Mouse (Mus musculus): ENCODE results near the gene Trim11. TPM values are rescaled to one million over a fixed set of nuclear protein-coding genes. Genes with fewer than 3 reads are reported as not detected.

The Trim11 gene
- polyA plus RNA-seq, 1 experiment from 2014 or later = 17.3 TPM

DNA sequence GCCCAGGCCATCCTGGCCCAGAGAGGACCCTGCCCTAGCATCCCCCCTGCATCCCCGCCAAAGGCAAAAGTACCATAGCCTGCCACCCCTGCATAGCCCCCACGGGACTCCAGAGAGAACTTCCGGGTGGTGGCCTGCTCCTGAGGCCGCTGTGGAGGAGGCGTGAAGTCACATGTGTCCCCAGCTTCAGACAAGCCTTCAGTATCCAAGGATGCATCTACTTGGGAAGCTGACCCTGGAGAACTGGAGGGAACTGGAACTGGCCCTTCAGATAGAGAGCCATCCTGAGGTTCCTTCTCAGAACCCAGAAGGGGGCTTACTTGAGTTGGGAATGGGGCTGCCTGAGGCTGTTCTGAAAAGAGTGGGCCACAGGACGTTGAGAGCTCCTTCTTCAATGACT, 21.9 kb downstream of the Trim11 start:
- peaks cover 8% of the 10 kb centered on the region; the same call in 1 of the 2 replicates for H3K27me3 ChIP-seq (replicated peaks; ENCODE audit: control insufficient read depth, insufficient read depth, low read length)
- DNase-seq (ENCODE audit: low spot score) (no peak), ATAC-seq (replicated peaks; ENCODE audit: low FRiP score) (no peak)
- no peak overlapping the region for H3K27ac ChIP-seq (ENCODE audit: low read depth, low read length)
- 75% methylated on average over 6 of the region's 6 CpGs for WGBS
- no peaks in the 10 kb centered on the region for H3K9me3 ChIP-seq (ENCODE audit: control insufficient read depth, low read length)
- H3K36me3 ChIP-seq (ENCODE audit: control insufficient read depth, insufficient read depth, low read length) = no peaks in the 10 kb centered on the region
- no peak overlapping the region for H3K9ac ChIP-seq (ENCODE audit: low read depth, low read length)
- H3K4me1 ChIP-seq (replicated peaks; ENCODE audit: control insufficient read depth, insufficient read depth, low read length) = peaks cover 7% of the 10 kb centered on the region
- no peak overlapping the region for H3K4me3 ChIP-seq (ENCODE audit: low read depth, low read length)
- H3K4me2 ChIP-seq = no peak overlapping the region

DNA sequence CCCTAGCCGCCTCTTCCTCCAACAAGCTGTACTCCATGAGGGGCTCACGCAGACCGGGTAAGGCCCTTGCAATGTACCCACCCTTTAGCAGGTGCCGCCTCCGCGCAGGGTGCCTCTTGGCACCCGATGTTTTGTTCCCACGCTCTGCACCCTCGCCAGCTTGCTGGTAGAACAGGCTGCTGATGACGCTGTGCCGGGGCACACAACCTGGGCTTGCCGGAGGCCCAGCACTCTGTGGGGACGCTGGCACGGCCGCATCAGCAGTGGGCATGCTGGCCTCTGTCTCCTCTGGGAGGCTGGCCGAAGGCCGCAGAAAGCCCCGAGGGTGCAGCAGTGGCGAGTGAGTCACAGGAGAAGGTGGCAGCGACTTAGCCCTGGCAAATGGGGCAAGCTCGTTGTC, 22.7 kb downstream of the Trim11 start:
- H3K27ac ChIP-seq (ENCODE audit: low read depth, low read length) = no peak overlapping the region
- peaks cover 1% of the 10 kb centered on the region; the same call in 1 of the 2 replicates for H3K27me3 ChIP-seq (replicated peaks; ENCODE audit: control insufficient read depth, insufficient read depth, low read length)
- no peak for DNase-seq (ENCODE audit: low spot score)
- H3K9me3 ChIP-seq (ENCODE audit: control insufficient read depth, low read length) = no peaks in the 10 kb centered on the region
- no peak overlapping the region for H3K4me2 ChIP-seq
- H3K4me1 ChIP-seq (replicated peaks; ENCODE audit: control insufficient read depth, insufficient read depth, low read length) = peaks cover 6% of the 10 kb centered on the region; the same call in 1 of the 2 replicates
- H3K36me3 ChIP-seq (ENCODE audit: control insufficient read depth, insufficient read depth, low read length) = no peaks in the 10 kb centered on the region
- H3K4me3 ChIP-seq (ENCODE audit: low read depth, low read length) = no peak overlapping the region
- no peak overlapping the region for H3K9ac ChIP-seq (ENCODE audit: low read depth, low read length)
- 90% methylated on average over 21 of the region's 21 CpGs for WGBS
- ATAC-seq (replicated peaks; ENCODE audit: low FRiP score) = no peak

DNA sequence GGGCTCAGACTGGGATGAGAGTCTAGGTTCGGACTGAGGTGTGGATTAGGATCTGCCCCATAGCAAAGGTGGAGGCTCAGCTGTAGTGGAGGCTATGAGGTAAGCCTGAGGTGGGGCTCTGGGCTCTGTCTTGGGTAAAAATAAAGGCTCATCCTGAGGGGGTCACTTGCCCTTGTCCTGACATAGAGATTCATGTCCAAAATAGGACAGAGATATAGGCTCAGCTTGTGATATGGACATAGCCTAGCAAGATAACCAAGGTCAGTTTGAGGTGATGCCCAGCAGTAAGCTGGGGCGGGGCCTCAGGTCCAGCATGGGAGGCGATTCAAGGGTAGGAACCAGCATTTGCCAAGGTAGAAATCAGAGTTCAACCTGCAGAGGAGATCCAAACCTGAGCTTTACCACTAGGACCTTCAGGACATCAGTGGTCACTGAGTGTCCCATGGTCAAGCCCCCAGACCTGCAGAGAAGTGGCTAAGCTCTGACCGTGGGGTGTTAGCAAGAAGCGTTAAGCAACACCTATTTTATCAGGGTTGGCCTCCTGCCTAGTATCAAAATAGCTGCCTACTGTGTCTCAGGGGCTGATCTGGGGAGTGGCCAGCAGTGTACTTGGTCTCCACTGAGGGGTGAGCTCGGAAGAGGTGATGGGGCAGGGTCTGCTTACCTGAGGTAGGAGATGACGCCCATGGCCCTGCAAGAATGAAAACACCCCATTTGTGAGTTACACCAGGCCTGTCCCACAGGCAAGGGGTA, 24.6 kb downstream of the Trim11 start:
- Histone ChIP-seq H3K27ac (ENCODE audit: low read depth, low read length) (no peak overlapping the region), H3K4me2 (no peak overlapping the region), H3K36me3 (ENCODE audit: control insufficient read depth, insufficient read depth, low read length) (no peaks in the 10 kb centered on the region), H3K9ac (ENCODE audit: low read depth, low read length) (no peak overlapping the region), H3K27me3 (replicated peaks; ENCODE audit: control insufficient read depth, insufficient read depth, low read length) (no peaks in the 10 kb centered on the region), H3K9me3 (ENCODE audit: control insufficient read depth, low read length) (no peaks in the 10 kb centered on the region), H3K4me1 (replicated peaks; ENCODE audit: control insufficient read depth, insufficient read depth, low read length) (no peaks in the 10 kb centered on the region), H3K4me3 (ENCODE audit: low read depth, low read length) (no peak overlapping the region)
- ATAC-seq (replicated peaks; ENCODE audit: low FRiP score) (no peak), DNase-seq (ENCODE audit: low spot score) (no peak)
- 75% methylated on average over 7 of the region's 7 CpGs for WGBS

DNA sequence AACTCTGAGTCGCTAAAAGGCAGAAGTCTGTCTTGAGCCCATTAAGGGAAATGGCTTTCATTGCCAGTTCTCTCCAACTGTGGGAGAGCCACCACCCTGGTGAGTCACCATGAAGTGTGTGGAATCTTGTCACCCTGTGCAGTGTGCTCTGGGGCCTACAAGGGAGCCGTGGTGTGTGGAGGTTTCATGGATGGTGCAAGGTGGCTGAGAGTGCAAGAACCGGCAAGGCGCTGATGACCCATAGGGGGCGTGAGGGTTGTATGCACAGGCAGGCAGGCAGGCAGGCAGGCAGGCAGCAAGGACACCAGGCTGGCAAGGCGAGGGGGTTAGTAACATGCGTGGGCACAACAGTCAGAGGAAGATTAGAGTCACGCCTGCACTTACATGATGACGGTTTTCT, 37.2 kb downstream of the Trim11 start:
- no peak overlapping the region for H3K9ac ChIP-seq (ENCODE audit: low read depth, low read length)
- no peaks in the 10 kb centered on the region for H3K36me3 ChIP-seq (ENCODE audit: control insufficient read depth, insufficient read depth, low read length)
- 35% methylated on average over 9 of the region's 9 CpGs for WGBS
- H3K4me2 ChIP-seq = no peak overlapping the region
- H3K4me1 ChIP-seq (replicated peaks; ENCODE audit: control insufficient read depth, insufficient read depth, low read length) = no peaks in the 10 kb centered on the region
- ATAC-seq (replicated peaks; ENCODE audit: low FRiP score) = no peak
- H3K27me3 ChIP-seq (replicated peaks; ENCODE audit: control insufficient read depth, insufficient read depth, low read length) = no peaks in the 10 kb centered on the region
- no peak overlapping the region for H3K4me3 ChIP-seq (ENCODE audit: low read depth, low read length)
- no peaks in the 10 kb centered on the region for H3K9me3 ChIP-seq (ENCODE audit: control insufficient read depth, low read length)
- no peak for DNase-seq (ENCODE audit: low spot score)
- no peak overlapping the region for H3K27ac ChIP-seq (ENCODE audit: low read depth, low read length)

DNA sequence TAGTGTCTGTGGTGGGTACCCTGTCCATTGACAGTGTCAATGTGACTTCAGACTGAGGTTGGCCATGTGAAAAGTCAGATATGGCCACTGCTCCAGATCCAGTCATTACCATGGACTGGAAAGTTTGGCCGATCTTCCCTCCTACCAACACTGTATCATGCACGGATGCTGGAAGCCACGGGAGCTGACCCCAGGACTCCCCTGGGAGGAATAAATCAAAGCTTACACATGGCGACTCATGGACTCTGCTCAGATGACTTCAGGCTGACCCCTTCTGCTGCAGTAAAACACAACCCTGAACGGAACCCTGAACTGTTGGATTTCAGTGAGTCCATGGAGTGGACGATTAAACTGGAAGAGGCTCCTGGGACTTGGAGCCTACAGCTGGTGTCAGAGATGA, 48.5 kb downstream of the Trim11 start:
- no peaks in the 10 kb centered on the region for H3K36me3 ChIP-seq (ENCODE audit: control insufficient read depth, insufficient read depth, low read length)
- H3K27ac ChIP-seq (ENCODE audit: low read depth, low read length) = no peak overlapping the region
- 77% methylated on average over 6 of the region's 6 CpGs for WGBS
- no peaks in the 10 kb centered on the region for H3K27me3 ChIP-seq (replicated peaks; ENCODE audit: control insufficient read depth, insufficient read depth, low read length)
- DNase-seq (ENCODE audit: low spot score) = no peak
- no peak for ATAC-seq (replicated peaks; ENCODE audit: low FRiP score)
- H3K9me3 ChIP-seq (ENCODE audit: control insufficient read depth, low read length) = no peaks in the 10 kb centered on the region
- no peak overlapping the region for H3K4me2 ChIP-seq
- no peak overlapping the region for H3K4me3 ChIP-seq (ENCODE audit: low read depth, low read length)
- no peak overlapping the region for H3K9ac ChIP-seq (ENCODE audit: low read depth, low read length)
- no peaks in the 10 kb centered on the region for H3K4me1 ChIP-seq (replicated peaks; ENCODE audit: control insufficient read depth, insufficient read depth, low read length)

DNA sequence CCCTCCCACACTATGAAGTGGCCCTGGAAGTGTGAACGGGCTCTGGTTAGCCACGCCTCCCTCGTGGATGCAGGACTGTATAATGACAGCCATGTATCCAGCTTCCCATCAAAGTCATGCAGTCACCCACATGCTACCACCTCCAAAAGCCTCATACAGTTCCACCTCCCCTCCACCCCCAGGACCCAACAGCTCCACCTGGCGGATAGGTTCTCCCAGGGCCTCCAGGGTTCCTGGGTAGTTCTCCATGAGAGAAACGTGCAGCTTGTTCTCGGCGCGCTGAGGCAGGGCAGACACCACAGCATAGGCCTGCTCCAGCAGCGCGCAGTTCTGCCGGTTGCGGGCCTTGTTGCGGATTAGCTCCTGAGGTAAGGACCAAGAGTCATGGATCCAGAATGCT, 51.1 kb downstream of the Trim11 start:
- H3K4me2 ChIP-seq = no peak overlapping the region
- ATAC-seq (replicated peaks; ENCODE audit: low FRiP score) (no peak), DNase-seq (ENCODE audit: low spot score) (no peak)
- H3K36me3 ChIP-seq (ENCODE audit: control insufficient read depth, insufficient read depth, low read length) = no peaks in the 10 kb centered on the region
- H3K9me3 ChIP-seq (ENCODE audit: control insufficient read depth, low read length) = no peaks in the 10 kb centered on the region
- H3K4me3 ChIP-seq (ENCODE audit: low read depth, low read length) = no peak overlapping the region
- 81% methylated on average over 13 of the region's 13 CpGs for WGBS
- no peaks in the 10 kb centered on the region for H3K4me1 ChIP-seq (replicated peaks; ENCODE audit: control insufficient read depth, insufficient read depth, low read length)
- no peak overlapping the region for H3K27ac ChIP-seq (ENCODE audit: low read depth, low read length)
- H3K27me3 ChIP-seq (replicated peaks; ENCODE audit: control insufficient read depth, insufficient read depth, low read length) = no peaks in the 10 kb centered on the region
- no peak overlapping the region for H3K9ac ChIP-seq (ENCODE audit: low read depth, low read length)

Small RNAs within 50 kb of the gene (microRNA-seq; reads per million reads assigned to microRNA genes)
- gene Gm44313 (ENCODE audit: borderline number of aligned reads) = 2.8 reads per million

Other genes with a start within 250 kb of the Trim11 start
- gene Olfr317, start 238.9 kb upstream of the Trim11 start, polyA plus RNA-seq (2014; fragmentation: Nextera tagmentation; extraction: Ambion mirVana) = not detected in 2 replicates
- gene Olfr316, start 225.4 kb upstream of the Trim11 start, polyA plus RNA-seq (2014; fragmentation: Nextera tagmentation; extraction: Ambion mirVana) = not detected in 2 replicates
- gene Olfr315, start 204.9 kb upstream of the Trim11 start, polyA plus RNA-seq (2014; fragmentation: Nextera tagmentation; extraction: Ambion mirVana) = not detected in 2 replicates
- gene Olfr314, start 195.1 kb upstream of the Trim11 start, polyA plus RNA-seq (2014; fragmentation: Nextera tagmentation; extraction: Ambion mirVana) = not detected in 2 replicates
- gene Fam183b, start 176.1 kb upstream of the Trim11 start, polyA plus RNA-seq (2014; fragmentation: Nextera tagmentation; extraction: Ambion mirVana) = 0.70 and 0.86 TPM in 2 replicates
- gene Olfr313, start 163.1 kb upstream of the Trim11 start, polyA plus RNA-seq (2014; fragmentation: Nextera tagmentation; extraction: Ambion mirVana) = not detected in 2 replicates
- gene Olfr312, start 148.9 kb upstream of the Trim11 start, polyA plus RNA-seq (2014; fragmentation: Nextera tagmentation; extraction: Ambion mirVana) = not detected in 2 replicates
- not detected in 2 replicates for gene Olfr311, start 138.8 kb upstream of the Trim11 start, polyA plus RNA-seq (2014; fragmentation: Nextera tagmentation; extraction: Ambion mirVana)
- gene Gm12258, start 130.9 kb upstream of the Trim11 start, polyA plus RNA-seq (2014; fragmentation: Nextera tagmentation; extraction: Ambion mirVana) = 4.3 and 5.2 TPM in 2 replicates
- 5.0 and 5.6 TPM in 2 replicates for gene 2810021J22Rik, start 110.9 kb upstream of the Trim11 start, polyA plus RNA-seq (2014; fragmentation: Nextera tagmentation; extraction: Ambion mirVana)
- 10.2 and 11.8 TPM in 2 replicates for gene Zfp39, start 73.9 kb upstream of the Trim11 start, polyA plus RNA-seq (2014; fragmentation: Nextera tagmentation; extraction: Ambion mirVana)
- gene Btnl10, start 60.2 kb upstream of the Trim11 start, polyA plus RNA-seq (2014; fragmentation: Nextera tagmentation; extraction: Ambion mirVana) = 4.0 and 5.0 TPM in 2 replicates
- gene Rnf187, start 39.2 kb upstream of the Trim11 start, polyA plus RNA-seq (2014; fragmentation: Nextera tagmentation; extraction: Ambion mirVana) = 229 and 240 TPM in 2 replicates
- gene Hist3h2ba, start 29.2 kb upstream of the Trim11 start, polyA plus RNA-seq (2014; fragmentation: Nextera tagmentation; extraction: Ambion mirVana) = 6.3 and 6.9 TPM in 2 replicates
- 12.0 and 14.5 TPM in 2 replicates for gene Hist3h2a, start 23.4 kb upstream of the Trim11 start, polyA plus RNA-seq (2014; fragmentation: Nextera tagmentation; extraction: Ambion mirVana)
- gene Trim17, start 23.4 kb upstream of the Trim11 start, polyA plus RNA-seq (2014; fragmentation: Nextera tagmentation; extraction: Ambion mirVana) = 0.23 and 0.38 TPM in 2 replicates
- gene Obscn, start 158.3 kb downstream of the Trim11 start, polyA plus RNA-seq (2014; fragmentation: Nextera tagmentation; extraction: Ambion mirVana) = 0.64 and 1.2 TPM in 2 replicates
- gene Iba57, start 185.6 kb downstream of the Trim11 start, polyA plus RNA-seq (2014; fragmentation: Nextera tagmentation; extraction: Ambion mirVana) = 6.8 and 6.9 TPM in 2 replicates
- gene Gjc2, start 205.1 kb downstream of the Trim11 start, polyA plus RNA-seq (2014; fragmentation: Nextera tagmentation; extraction: Ambion mirVana) = 0.07 TPM in 1 of 2 replicates, not detected in the other
- gene Guk1, start 214.1 kb downstream of the Trim11 start, polyA plus RNA-seq (2014; fragmentation: Nextera tagmentation; extraction: Ambion mirVana) = 131 and 134 TPM in 2 replicates
- gene Mrpl55, start 224.4 kb downstream of the Trim11 start, polyA plus RNA-seq (2014; fragmentation: Nextera tagmentation; extraction: Ambion mirVana) = 104 and 106 TPM in 2 replicates
- 38.4 and 41.3 TPM in 2 replicates for gene 2310033P09Rik, start 230.2 kb downstream of the Trim11 start, polyA plus RNA-seq (2014; fragmentation: Nextera tagmentation; extraction: Ambion mirVana)

Measured in liver, embryonic 11.5 days (tissue).